Mouse (Mus musculus): ENCODE measurements at regions not wholly inside any gene's neighbourhood (a gene's known extent, or its start where the extent isn't known, plus 50 kb on each side); places are given as distances from the start of the nearest gene placed in this dataset.

DNA sequence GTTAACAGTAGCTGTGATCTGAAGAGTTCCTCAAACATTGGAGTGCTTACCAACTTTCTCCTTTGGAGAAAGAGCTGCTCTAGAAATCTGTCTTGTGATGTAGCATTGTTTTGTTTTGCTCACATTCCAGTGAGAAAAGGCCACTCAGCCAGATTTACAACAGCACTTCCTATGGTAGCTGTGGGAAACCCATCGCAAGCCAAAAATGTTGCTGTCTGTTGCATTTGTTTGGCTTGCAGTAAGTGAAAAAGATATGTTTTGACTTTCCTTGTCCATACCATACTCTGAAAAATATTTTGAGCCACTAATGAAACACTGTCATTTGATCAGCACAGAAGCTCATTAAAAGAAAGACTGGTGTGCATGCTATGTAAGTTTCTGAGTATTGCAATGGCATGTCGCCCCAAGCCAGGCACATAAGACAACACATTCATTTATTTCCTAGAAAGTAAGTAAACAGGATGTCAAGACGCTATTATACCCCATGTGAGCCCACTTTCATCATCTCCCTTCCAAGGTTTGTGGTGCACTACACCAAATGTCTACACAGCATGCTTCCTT is 66.2 kb downstream of the Car2 start:
- no peak for DNase-seq (ENCODE audit: low spot score in 2 of 2)

DNA sequence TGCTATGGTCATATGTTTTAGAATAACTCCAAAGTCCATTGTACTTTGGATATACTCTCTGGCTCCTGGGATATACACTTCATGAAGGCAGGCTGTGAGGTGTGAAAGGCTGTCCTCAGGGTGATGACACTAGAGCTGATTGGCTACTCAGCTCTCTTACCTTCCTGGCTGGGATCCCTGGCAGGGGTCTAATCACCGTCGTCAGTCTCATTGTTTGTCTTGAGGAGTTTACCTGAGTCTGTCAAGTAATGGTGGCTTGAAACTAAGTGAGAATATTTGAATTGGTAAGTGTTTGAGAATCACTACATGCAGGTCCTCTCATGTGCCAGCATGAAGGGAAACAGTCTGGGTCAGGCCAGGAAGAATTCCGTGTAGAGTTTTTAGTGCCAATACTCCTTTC is 66.9 kb downstream of the Car2 start:
- no peak for DNase-seq (ENCODE audit: low spot score in 2 of 2)

DNA sequence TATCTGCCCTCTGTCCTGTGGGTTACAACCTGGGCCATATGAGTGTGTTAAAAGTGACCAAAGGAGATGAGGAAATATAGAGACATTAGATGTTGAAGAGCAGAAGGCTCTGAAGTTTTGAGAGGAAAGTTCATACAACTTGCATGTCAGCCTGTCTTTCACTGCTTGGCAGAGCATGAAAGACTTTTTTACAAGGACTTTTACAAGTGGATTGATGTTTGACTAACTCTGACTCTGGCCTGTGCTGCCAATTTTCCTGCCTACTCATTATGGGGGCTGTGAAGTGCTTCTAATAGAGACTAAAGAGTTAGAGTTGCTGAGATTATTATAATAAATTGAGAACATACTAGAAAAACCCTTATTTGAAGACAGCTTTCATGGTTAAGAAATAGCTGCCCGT is 71.4 kb downstream of the Car2 start:
- DNase-seq (ENCODE audit: low spot score in 2 of 2), result no peak

DNA sequence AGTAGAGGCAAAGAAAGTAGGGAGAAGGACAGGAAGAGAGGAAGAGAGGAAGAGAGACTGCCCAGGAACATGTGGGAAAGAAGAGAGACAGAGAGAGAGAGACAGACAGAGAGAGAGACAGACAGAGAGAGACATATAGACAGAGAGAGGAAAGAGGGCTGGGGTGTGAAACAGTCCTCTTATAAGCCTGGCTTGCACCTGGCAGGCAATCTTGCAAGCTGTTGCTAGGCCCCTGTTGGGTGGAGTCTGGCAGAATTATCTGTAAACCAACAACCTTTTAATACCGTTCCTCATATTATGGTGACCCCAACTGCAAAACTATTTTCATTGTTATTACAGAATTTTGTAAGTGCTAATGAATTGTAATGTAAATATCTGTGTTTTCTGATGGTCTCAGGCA is 72.2 kb downstream of the Car2 start:
- DNase-seq (ENCODE audit: low spot score in 2 of 2), result no peak

DNA sequence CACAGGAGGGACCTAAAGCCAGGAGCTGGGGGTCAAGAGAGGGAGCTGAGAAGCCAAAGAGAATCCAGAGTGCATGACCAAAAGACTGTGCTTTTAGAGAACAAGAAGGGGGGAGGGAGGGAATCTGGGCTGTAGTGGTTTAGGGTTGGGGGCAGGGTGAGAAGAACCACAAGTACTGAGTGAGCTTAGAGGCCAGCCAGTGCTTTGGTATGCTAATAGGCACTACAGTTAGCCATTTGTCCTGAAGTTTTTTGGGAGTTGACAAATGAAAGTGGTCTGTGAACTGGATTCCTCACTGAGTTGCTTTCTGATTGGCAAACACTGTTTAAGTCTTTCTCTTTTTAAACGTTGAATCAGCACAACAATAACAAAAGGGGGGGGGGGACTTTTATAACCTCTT is 73.5 kb downstream of the Car2 start:
- DNase-seq (ENCODE audit: low spot score in 2 of 2), result peak in 1 of 2 experiments; percentile 14

DNA sequence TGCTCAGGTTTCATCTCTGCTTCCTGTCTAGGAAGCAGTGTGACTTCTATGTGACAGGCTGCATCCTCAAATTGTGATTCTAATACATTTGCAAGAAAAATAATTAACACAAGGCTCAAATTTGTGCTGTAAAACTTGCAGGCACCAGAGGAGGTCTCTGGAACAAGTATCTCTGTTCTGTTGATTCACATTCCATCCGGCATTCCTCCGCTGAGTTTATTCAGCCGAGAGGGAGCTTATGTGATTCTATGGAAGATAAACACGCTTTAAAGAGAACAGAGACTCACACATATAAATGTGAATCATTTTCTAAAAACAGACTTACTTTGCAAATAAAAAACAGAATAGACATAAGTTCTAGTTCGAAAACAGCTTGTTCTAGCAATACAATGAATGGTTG is 78.7 kb downstream of the Car2 start:
- no peak for DNase-seq (ENCODE audit: low spot score in 2 of 2)

DNA sequence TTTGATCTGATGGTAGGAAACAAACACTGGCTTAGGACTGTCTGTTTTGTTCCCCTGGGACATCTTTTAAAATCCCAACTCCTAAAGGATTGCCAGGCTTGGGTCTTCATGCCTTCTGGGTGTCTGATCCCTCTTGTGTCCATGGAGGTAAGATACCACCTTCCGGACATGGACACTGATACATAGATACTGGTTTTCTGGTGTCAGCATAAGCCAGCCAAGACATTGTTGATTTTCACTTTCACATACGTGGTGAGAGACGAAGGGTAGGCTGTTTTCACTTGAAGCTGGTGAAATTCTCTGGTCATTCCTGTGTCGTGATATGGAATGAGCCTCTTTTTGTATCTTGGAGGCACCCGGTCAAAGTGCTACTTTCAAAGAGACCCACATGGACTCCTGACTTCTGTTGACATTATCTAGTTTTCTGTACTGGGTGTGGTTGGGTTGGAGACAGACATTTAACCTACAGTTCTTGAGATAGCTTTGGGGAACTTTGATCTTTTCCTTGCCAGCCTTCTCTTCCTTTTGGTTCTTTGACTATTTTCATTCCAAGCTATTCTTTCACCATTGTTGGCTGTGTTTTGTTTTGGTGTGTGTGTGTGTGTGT is 79.5 kb downstream of the Car2 start:
- no peak for DNase-seq (ENCODE audit: low spot score in 2 of 2)

DNA sequence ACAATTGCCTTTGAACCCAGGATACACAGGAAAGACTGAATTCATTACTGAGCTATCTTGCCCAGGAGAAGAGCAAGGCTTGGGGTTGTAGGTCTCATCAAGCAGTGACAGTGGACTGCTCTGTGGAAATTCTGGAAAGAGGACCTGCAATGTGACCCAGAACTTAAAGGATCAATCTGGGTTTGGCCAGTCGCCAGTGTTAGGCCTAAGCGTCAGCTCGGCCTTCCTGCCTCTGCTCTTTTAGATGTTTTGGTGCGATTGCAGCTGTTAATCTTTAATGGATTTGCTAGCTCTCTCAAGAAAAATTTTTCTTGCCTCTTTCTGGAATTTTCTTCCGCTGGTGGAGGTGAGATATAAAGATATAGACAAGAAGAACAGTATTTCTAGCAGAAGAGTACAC is 81.2 kb downstream of the Car2 start:
- no peak for DNase-seq (ENCODE audit: low spot score in 2 of 2)

DNA sequence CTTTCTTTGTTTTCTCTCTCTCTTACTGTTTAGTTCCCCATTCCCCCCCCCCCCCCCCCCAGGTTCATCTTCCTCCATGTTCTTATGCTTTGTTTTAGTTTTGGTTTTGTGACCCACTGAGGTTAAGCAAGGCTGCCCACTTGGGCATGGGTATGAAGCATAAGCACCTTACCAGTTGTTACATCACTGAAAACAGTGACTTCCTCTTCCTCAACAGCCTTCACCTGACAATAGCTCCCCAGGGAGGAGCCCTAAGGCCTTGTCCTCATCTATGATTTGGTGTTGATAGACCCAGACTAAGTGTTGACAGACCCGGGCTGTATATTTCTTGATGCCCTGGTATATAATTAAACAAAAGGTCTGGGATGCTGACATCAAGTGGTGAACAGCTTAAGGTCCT is 82.3 kb downstream of the Car2 start:
- no peak for DNase-seq (ENCODE audit: low spot score in 2 of 2)

DNA sequence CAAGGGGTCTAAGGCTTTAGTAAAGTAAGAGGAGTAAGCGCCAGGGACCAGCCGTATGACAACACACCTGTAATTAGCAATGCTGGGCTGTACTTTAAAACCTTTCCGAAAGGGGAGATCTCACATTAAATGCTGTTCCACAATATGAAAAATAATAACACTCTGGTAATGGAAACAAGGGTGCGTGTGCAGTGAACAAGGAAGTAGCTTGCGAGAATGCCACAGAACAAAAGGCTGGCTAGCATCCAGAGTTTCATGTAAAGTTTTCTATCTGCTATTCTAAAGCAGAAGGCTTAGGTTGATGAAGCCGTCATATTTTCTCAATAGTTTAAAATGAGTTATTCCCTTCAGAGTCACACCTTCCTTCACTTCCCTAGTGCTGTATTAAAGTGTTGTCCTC is 83.6 kb downstream of the Car2 start:
- DNase-seq (ENCODE audit: low spot score in 2 of 2), result no peak

DNA sequence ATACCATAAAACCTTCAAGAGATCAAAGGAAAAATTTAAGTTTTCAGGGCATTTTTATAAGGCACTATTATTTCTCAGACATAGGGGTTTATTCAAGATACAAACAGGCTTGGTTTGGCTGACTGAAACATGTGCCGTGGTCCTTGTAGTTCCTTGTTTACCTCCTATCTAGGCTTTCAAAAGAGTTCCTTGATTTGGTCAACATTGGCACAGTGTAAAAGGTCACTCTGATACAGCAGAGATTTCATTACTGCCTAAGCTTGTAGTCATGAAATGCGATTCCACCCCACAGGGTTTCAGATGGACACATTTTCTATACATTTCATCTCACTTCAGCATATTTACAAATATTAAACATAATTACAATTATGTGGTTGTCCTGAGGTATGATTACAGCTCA is 85.6 kb downstream of the Car2 start:
- DNase-seq (ENCODE audit: low spot score in 2 of 2), result no peak

DNA sequence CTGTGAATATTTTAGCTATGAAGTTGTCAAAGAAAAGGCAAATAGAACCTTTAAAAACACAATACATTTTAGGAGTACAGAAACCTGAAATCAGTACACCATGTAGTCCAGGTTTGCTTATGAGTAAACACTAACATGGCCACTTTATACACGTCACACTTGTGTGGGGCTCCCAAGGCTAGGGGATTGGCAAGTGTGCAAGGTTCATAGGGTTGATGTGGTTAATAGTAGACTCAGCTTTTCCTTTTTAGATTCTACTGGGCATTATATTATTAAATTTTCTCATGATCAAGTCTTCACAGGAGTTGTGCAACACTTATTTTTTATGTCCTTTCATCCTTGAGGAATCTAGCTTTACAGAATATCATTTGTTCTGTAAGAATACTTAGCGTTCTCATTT is 88.7 kb downstream of the Car2 start:
- no peak for DNase-seq (ENCODE audit: low spot score in 2 of 2)

DNA sequence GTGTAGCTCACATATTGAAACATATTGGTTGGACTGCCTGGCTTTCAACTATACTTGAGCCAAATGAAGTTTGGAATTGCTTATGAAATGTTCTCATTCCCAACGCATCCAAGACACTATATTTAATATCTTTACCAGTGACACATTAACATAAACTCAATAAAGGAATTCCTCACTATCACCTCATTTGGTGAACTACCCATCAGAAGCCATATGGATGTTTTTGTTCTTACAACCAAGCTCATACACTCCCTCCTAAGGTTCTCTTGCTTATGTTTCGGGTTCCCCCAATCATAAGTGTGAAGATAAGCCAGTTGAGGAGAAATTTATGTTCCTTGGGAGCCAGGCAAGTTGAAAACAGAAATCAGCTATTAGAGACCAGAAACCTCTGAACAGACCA is 89.1 kb downstream of the Car2 start:
- no peak for DNase-seq (ENCODE audit: low spot score in 2 of 2)

DNA sequence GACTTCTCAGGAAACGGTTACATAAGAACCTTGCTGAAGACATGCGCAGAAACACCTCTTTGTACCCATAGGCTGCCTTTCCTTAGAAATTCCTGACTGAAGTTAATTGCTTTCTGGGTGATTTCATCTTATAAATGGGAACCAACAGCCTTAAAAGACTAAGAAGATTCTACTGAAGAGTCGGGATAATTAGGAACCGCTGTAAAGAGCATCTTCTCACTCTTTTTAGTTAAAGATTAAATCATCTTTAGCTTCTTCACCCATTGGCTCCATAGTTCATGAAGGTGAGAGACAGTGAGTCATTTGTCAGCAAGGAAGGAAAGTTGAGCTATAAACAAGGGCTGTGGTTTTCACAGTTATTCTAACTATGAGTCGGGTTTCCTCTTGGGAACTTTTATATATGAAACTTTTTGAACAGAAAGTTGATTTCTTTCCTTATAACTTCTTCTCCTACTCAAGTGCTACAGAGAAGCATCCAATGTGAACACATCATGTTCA is 93.1 kb downstream of the Car2 start:
- no peak for DNase-seq (ENCODE audit: low spot score in 2 of 2)

DNA sequence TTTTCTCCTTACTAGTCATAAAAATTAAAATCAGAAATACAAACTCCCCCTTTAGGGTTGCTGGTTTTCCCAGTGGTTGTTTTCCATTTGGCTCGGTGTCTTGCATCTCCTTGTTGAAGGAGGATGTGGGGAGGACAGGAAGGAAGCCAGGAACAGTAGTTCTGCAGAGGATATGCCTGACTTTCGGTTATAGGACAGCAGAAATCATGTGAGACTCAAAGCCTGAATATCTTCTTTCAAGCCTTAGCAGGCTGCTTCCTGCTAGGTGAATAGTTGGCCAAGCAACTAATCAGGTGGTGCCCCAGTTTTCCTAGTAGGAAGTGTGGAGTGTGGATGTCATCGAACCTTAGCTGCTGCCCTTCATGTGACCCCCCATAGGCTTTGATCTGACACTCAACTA is 103.6 kb downstream of the Car2 start:
- DNase-seq (ENCODE audit: low spot score in 2 of 2), result no peak

DNA sequence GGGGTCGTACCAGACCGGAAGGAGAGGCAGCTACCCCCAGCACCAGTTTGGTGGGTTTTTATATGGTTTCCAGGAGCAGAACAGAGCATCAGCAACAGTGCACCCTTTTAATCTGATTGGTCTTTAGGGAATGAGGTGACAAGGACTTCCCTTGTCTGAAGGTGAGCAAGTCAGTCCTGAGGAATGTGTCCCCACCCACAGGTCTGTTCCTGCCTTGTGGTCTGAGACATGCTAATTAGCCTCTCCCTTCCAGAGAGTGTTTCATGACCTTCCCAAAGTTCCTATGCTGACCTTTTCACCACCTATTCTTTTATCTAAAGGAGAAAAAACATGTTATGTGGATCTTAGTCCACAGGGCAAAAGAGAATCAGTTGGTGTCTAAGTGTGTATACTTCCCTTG is 107.9 kb downstream of the Car2 start:
- DNase-seq (ENCODE audit: low spot score in 2 of 2), result no peak

DNA sequence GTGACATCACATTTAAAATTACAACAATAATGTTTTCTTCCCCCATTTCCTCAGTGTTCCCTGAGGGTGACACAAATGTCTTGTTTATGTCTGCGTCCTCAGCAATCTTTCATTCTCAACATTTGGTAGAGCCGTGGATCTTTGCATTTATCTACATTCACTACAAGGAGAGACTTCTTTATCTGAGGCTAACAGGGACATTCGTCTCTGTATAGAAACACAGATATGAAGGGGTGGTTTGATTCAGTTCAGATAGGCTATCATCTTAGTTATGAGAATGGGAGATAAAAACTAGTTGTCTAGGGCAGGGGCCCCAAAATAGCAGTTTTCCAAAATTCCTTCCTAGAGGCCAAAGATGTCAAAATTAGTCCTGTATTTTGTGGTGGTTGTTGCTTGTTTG is 111.2 kb downstream of the Car2 start:
- DNase-seq (ENCODE audit: low spot score in 2 of 2), result no peak

DNA sequence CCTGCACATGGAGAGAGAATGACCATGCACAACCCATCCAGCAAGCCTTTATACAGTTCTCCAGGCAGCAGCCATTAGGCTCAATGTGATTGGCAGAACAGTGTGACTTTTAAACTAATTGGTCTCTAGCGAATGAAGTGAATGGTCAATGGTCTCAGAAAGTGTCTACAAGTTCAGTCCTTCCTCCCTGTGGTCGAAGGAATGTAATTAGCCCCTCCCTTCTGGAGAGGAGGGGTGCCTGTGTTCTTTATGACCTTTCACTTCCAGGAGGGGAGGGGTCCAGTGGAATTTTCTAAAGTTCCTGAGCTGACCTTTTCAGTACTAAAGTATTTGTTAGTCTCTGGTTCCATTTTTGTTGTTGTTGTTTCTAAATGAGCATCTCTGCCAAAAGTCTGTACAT is 112.4 kb downstream of the Car2 start:
- DNase-seq (ENCODE audit: low spot score in 2 of 2), result no peak

DNA sequence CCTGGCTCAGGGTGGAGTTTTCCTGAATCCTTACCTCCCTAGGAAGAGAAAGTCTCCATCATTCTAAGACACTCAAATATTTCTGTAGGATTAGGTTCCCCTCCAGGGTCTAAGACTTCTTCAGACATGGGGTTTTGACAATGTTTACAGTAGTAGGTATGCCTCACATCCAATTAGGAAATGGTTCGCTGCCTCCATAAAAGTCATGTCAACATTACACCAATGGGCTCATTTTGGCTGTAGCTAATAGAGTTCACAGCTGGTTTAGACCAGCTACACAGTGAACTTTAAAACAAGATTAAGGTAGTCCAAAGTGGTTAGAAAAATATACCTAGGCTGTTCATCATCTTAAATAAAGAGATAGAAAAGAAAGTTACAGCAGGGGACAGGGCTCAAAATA is 113.3 kb downstream of the Car2 start:
- DNase-seq (ENCODE audit: low spot score in 2 of 2), result no peak

DNA sequence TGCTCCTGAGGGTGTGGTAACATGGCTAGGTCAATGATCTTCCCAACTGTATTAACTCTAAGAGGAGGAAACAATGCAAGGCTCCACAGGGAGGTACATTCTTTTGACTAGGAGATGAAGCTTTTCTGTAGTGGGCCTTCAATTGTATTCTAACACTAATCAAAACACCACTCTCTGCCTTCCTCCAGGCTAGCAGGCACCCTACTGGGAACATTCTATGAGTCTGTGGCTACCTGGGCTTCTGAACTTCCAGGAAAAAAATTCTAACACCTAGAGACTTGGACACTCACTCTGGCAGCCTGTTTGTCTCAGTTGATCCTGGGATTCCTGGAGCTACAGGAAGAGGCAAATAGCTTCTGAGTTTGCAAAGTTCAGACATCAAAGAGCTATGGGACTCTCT is 113.8 kb downstream of the Car2 start:
- no peak for DNase-seq (ENCODE audit: low spot score in 2 of 2)

DNA sequence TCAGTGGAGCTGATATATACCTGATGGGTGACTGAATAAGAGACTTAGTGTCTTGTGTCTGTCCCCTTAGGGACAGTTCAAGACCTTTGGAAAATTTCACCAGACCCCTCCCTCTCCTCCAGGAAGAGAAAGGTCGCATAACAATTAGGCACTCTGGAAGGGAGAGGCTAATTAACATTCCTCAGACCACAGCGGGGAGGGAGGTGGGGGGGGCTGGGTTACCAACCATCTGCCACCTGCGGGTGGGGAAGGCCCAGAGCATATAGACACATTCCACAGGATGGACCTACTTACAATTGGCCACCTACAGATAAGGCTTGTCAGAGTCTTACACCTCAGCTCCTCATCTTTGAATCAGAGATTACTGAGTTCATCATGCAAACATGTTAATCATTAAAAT is 114.6 kb downstream of the Car2 start:
- no peak for DNase-seq (ENCODE audit: low spot score in 2 of 2)

DNA sequence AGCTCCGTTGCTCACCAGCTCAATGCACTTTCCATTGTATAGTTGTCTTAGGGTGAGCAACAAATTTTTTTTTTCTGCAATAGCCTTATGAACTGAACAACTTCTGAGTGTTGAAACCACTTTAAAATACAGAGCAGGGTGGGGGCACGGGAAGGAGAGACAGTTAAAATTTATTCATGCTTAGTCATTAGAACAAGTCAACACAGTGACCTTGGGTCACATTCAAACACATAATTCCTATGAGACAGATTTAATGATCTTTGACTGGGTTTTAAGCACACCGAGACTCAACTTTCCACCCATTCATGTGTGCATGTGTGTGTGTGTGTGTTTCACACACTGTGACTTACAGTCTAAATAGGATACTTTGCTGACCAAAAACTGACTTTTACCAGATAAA is 121.7 kb downstream of the Car2 start:
- DNase-seq (ENCODE audit: low spot score in 2 of 2), result no peak

DNA sequence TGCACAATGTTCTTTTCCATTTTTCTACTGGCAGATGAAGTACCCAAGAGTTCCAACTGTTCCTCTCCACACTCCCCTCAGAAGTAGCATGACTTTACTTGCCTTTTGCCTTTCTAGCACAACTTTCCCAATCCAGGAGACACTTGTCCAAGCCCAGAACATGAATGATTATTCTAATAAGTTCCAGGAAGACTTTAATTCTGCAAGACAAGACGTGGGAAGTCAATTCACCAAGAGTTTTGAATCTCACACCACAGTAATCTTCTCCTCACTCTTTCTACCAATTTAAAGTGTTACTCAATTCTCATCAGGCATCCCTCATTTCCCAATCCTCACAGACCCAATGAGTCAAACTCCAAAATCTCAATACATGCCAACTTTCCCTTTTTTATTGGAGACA is 122.4 kb downstream of the Car2 start:
- DNase-seq (ENCODE audit: low spot score in 2 of 2), result no peak

DNA sequence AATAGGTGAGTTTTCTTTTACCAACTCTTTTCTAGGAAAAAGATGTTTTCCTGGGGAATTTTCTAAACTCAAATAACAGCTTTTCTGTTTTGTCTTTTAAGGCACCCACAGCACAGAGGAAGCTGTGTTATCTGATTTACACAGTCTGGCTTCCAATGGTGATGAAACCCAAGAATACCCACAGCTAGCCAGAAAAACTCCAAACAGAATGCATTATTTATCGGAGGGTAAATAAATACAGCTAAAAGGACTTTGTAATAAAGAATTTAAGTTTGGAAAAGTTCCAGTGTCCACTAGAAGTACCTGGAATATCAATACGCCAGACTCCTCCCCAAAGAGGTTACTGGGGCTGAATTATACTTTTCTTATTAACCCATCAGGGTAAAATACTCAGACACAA is 123.7 kb downstream of the Car2 start:
- DNase-seq (ENCODE audit: low spot score in 2 of 2), result no peak
